Mouse (Mus musculus): ENCODE measurements around the gene Rhoh. TPM values are rescaled to one million over a fixed set of nuclear protein-coding genes. Genes with fewer than 3 reads are reported as not detected.

The Rhoh gene
- total and polyA plus RNA-seq, 3 experiments = 12.1 to 22.1 (median 18.9) TPM

- no peak for DNase-seq (ENCODE audit: extremely low read depth)
- Histone ChIP-seq H3K27me3 (replicated peaks) (no peaks in the 10 kb centered on the region), H3K4me2 (ENCODE audit: insufficient read depth, low read depth, poor library complexity, severe bottlenecking) (no peak overlapping the region), H3K79me2 (replicated peaks; ENCODE audit: control insufficient read depth, extremely low read depth, insufficient read depth, poor library complexity, severe bottlenecking) (no peaks in the 10 kb centered on the region), H3K9me3 (replicated peaks; ENCODE audit: low read length) (no peaks in the 10 kb centered on the region), H3K27ac (ENCODE audit: insufficient read depth, low read depth) (no peak overlapping the region), H3K4me1 (ENCODE audit: control insufficient read depth in 1 of 2, insufficient read depth in 2 of 2) (no peaks in the 10 kb centered on the region; a peak in 1 of 4 replicates), H3K9ac (ENCODE audit: insufficient read depth, low read depth) (no peak overlapping the region), H3K36me3 (replicated peaks in 1 of 2; ENCODE audit: control insufficient read depth in 1 of 2, insufficient read depth in 1 of 2, low read length in 1 of 2) (peaks cover 5 to 28% of the 10 kb centered on the region in 2 experiments), H3K4me3 (replicated peaks in 1 of 3; ENCODE audit: low read depth in 2 of 3, low read length in 2 of 3, poor library complexity in 1 of 3) (no peak overlapping the region)
- TF ChIP-seq PAX5 (IDR thresholded peaks at IDR 0.05; ENCODE audit: low read length) (no peak), JUN (IDR thresholded peaks at IDR 0.05; ENCODE audit: insufficient read depth, low read depth, low read length) (no peak), TCF12 (IDR thresholded peaks at IDR 0.05; ENCODE audit: low read depth, low read length) (no peak), CTCF (conservative IDR thresholded peaks at IDR 0.05 in 1 of 2, IDR thresholded peaks at IDR 0.05 in 1 of 2; ENCODE audit: low read depth in 2 of 2, low read length in 2 of 2) (no peak), KAT2A (IDR thresholded peaks at IDR 0.05; ENCODE audit: insufficient replicate concordance, low read length) (no peak), RAD21 (IDR thresholded peaks at IDR 0.05; ENCODE audit: low read depth, low read length) (no peak), MYC (IDR thresholded peaks at IDR 0.05; ENCODE audit: low read depth, low read length) (no peak), ELF1 (IDR thresholded peaks at IDR 0.05; ENCODE audit: low read depth, low read length) (no peak), NELFE (IDR thresholded peaks at IDR 0.05; ENCODE audit: low read depth, low read length) (no peak), USF2 (conservative IDR thresholded peaks at IDR 0.05; ENCODE audit: low read depth, low read length) (no peak), ZMIZ1 (IDR thresholded peaks at IDR 0.05; ENCODE audit: low read depth, low read length) (no peak)
- dilution Hi-C loops (cut with MboI; ENCODE audit: extremely low pct_ligation_motif_present, extremely low pct_unique_long_range_greater_than_20kb, low sequenced_read_pairs) = no loop called here
- in situ Hi-C loops (cut with MboI; ENCODE audit: low pct_ligation_motif_present, low pct_unique_long_range_greater_than_20kb, low sequenced_read_pairs) = no loop called here
Measured at GRCm38 (mm10) chr5:65828261-65828660, 32.8 kb upstream of the Rhoh start.

GRCm38 (mm10) chr5:65829059-65829458 lies 32.0 kb upstream of the Rhoh start:
- Histone ChIP-seq H3K4me1 (ENCODE audit: control insufficient read depth in 1 of 2, insufficient read depth in 2 of 2) (peaks cover 0 to under 1% of the 10 kb centered on the region in 2 experiments; a peak in 1 of 4 replicates), H3K9ac (ENCODE audit: insufficient read depth, low read depth) (no peak overlapping the region), H3K79me2 (replicated peaks; ENCODE audit: control insufficient read depth, extremely low read depth, insufficient read depth, poor library complexity, severe bottlenecking) (no peaks in the 10 kb centered on the region), H3K27ac (ENCODE audit: insufficient read depth, low read depth) (no peak overlapping the region), H3K4me3 (replicated peaks in 1 of 3; ENCODE audit: low read depth in 2 of 3, low read length in 2 of 3, poor library complexity in 1 of 3) (no peak overlapping the region), H3K27me3 (replicated peaks) (no peaks in the 10 kb centered on the region), H3K4me2 (ENCODE audit: insufficient read depth, low read depth, poor library complexity, severe bottlenecking) (no peak overlapping the region), H3K9me3 (replicated peaks; ENCODE audit: low read length) (no peaks in the 10 kb centered on the region), H3K36me3 (replicated peaks in 1 of 2; ENCODE audit: control insufficient read depth in 1 of 2, insufficient read depth in 1 of 2, low read length in 1 of 2) (peaks cover 5 to 24% of the 10 kb centered on the region in 2 experiments)
- TF ChIP-seq TCF12 (IDR thresholded peaks at IDR 0.05; ENCODE audit: low read depth, low read length) (no peak), RAD21 (IDR thresholded peaks at IDR 0.05; ENCODE audit: low read depth, low read length) (no peak), NRF1 (IDR thresholded peaks at IDR 0.05; ENCODE audit: low read depth, low read length) (no peak), MXI1 (IDR thresholded peaks at IDR 0.05; ENCODE audit: low read depth, low read length) (no peak), POLR2A (IDR thresholded peaks at IDR 0.05; ENCODE audit: low read depth, low read length) (no peak), EP300 (IDR thresholded peaks at IDR 0.05; ENCODE audit: low read length) (no peak), SMC3 (IDR thresholded peaks at IDR 0.05; ENCODE audit: low read depth, low read length) (no peak), BHLHE40 (IDR thresholded peaks at IDR 0.05; ENCODE audit: low read depth, low read length) (no peak), MEF2A (IDR thresholded peaks at IDR 0.05; ENCODE audit: borderline replicate concordance, low read depth, low read length) (no peak), USF2 (conservative IDR thresholded peaks at IDR 0.05; ENCODE audit: low read depth, low read length) (no peak), PAX5 (IDR thresholded peaks at IDR 0.05; ENCODE audit: low read length) (no peak), GABPA (IDR thresholded peaks at IDR 0.05; ENCODE audit: insufficient replicate concordance, low read depth, low read length) (no peak), UBTF (IDR thresholded peaks at IDR 0.05; ENCODE audit: low read depth, low read length) (no peak), ETS1 (conservative IDR thresholded peaks at IDR 0.05; ENCODE audit: low read depth, low read length) (no peak), TBP (conservative IDR thresholded peaks at IDR 0.05; ENCODE audit: low read depth, low read length) (no peak)
- DNase-seq (ENCODE audit: extremely low read depth) = no peak
- dilution Hi-C loops (cut with MboI; ENCODE audit: extremely low pct_ligation_motif_present, extremely low pct_unique_long_range_greater_than_20kb, low sequenced_read_pairs) (no loop called here), in situ Hi-C loops (cut with MboI; ENCODE audit: low pct_ligation_motif_present, low pct_unique_long_range_greater_than_20kb, low sequenced_read_pairs) (no loop called here)

Data from CH12.LX (cell line).